Mouse (Mus musculus) embryo, embryonic 11 days (tissue): ENCODE measurements around the gene Cd163.
"Not testable (repeated sequence)": the region's sequence is repeated elsewhere in the genome, so short reads cannot be mapped to it uniquely, and the experiment has no call there.

ENCODE experiments used
- DNase-seq: peaks from one replicate; pipeline ENCODE4 v3.0.0-alpha.2; 2015

Gene Cd163

DNA sequence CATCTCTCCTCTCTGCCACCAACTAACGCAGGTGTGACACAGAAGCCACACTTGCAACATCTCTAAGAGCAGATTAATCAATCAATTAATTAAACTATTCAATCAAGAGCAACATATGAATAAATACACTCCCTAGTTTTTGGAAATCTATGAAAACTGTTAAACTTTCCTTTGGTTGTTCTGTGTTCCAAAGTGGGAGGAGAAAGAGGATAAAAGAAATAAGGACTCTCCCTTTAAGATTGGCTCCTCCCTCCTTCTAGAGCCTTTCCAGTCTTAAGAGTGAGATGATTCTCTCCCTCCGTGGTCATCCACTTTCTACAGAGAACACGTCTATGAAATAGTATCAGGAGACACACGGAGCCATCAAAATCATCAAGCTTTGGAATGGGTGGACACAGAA lies at the start of gene Cd163:
TSS of gene Cd163 (plus strand) at position 301 of the 400 bp plus-strand sequence.
- DNase-seq: no peak

DNA sequence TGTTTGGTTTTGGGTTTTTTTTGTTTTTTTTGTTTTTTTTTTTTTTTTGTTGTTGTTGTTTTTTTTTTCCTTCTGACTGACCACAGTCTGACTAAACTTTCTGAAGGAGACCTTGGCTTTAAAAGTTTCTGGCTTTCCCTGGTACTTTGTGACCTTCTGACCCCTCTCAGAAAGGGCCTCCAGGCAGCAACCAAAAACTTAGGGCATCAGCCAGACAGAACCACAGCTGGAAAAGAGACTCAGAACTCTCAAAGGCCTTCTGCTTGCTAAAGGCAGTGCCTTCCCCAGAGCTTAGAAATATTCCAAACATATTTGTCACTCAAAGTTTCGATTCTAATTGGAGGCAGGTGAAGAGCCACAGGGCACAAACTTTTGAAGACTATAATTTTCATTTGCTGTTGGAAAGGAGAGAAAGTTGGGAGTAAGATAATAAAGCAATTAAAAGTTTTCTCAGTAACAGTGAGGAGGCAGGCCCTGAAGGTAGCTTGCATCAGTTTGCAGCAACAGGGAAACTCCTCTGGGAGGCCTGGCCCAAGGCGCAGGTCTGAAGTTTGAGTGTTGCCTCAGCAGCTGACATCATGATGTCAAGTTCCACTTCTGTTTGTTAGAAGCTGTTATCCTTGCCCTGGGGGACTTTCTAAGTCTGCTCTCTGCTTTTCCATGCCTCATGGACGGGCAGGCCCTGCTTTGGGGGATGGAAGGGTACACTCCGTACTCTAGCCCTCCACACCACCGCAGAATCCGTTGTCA lies 48.6 kb upstream of the Cd163 start:
- DNase-seq: peak; percentile 26

- peak; percentile 86 for DNase-seq
Measured at GRCm38 (mm10) chr6:124260198-124260931, 44.1 kb upstream of the Cd163 start.

DNA sequence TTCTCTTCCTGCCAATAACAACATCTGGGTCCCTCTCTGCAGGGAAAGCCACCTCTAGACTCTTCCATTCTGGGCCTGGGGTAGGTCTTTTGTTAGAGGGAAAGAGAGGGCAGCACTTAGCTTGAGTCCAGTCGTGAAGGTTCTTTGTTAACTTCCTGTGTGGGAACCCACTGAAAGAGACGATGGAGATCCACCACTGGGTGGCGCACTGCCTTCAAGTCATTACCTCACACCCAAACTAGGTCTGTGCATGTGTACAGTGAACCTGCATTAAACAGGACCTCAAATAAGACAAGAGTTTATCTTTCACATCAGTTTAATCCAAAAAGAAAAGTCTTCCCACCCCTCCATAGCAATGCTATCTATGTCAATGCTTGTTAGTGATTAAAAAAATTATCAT lies 41.8 kb upstream of the Cd163 start:
- peak; percentile 81 for DNase-seq

GRCm38 (mm10) chr6:124273231-124273880 lies 31.1 kb upstream of the Cd163 start:
- DNase-seq: no peak

- no peak for DNase-seq
Measured at GRCm38 (mm10) chr6:124277641-124278040, 26.8 kb upstream of the Cd163 start.

DNA sequence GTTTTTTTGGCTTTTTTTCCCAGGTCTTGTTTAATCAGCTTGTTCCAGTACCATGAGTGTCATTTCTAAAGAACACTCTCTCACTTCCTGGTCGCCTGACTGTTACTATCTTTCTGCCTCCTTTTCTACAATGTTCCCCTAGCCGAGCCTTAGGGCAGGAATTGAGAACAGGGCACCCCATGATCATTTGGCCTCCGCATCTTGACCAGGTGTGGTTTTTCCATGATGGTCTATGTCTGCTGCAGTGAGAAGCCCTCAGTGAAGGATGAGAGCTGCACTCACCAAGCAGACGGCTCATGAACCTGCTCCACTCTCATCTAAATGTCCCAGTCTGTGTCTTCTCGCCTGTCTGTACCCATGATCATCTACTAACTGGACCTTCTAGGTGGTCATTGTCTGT lies 26.2 kb upstream of the Cd163 start:
- no peak for DNase-seq

- no peak for DNase-seq
Measured at GRCm38 (mm10) chr6:124282731-124283130, 21.7 kb upstream of the Cd163 start.

DNA sequence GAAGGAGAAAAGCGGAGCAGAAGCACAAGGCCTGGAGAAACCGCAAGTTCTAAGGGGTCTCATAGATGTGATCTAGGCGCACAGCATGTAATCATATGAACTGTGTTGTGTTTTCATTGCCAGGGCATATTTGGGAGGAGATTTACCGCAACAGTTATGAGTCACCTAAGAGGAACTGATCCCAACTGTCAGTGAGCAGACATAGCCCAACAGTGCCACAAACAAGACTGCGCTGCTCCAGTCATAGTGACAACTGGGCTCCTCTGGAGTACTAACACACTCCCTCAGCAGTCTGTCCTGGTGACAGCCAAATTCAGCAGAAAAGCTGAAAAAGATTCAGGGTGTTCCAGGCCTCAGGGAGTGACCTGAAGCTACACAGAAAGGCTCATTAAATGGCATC lies 7.1 kb upstream of the Cd163 start:
- not testable (repeated sequence) for DNase-seq

- DNase-seq: no peak
Measured at GRCm38 (mm10) chr6:124301447-124302192, 2.8 kb upstream of the Cd163 start.

- DNase-seq: no peak
Measured at GRCm38 (mm10) chr6:124308935-124309334, 4.5 kb downstream of the Cd163 start.

- DNase-seq: no peak
Measured at GRCm38 (mm10) chr6:124312292-124312691, 7.8 kb downstream of the Cd163 start.

GRCm38 (mm10) chr6:124320371-124320770 lies 15.9 kb downstream of the Cd163 start:
- DNase-seq: peak; percentile 3

DNA sequence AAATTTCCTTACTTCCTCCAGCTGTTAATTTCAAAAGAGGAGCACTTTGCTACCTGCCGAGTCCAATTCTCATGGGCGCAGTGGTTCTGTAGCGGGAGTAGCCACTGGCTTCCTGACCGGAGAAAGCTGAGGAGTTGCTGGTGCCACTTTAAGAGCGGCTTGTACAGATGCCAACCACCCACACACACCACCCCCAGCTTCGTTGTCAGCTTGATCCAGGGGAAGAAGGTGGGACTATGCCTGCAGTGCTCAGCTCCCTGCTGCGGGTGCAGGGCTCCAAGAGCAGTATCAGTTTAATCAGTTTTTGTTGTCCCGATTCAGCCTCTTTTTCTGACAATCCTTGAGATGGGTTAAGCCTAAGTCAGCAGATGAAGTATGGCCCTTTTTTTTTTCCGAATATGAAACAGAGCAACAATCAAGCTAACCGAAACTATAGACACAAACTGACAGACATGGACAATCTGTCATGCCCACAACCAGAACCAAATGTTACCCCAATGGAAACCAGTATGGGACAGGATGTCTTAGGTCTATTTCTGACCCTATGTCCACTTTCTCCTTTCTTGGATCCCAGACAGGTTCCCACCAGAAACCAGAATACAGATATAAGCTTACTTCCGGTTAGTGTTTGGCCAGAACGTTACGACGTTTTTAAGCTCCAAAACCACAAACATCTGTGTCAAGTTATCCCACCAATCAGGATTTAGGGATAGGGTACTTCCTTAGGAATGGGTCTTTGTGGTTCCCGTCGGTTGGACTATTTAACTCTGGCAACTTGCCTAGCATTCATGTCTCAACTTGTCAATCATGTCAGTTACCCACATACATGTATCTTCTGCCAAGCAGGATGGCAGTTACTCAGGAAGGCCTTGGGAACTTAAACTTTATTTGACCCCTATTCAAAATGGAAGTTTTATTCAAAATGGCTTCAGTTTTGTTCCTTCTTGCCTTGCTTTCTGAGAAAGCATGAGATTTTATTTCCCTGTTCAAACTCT lies 17.3 kb downstream of the Cd163 start:
- DNase-seq: no peak

DNA sequence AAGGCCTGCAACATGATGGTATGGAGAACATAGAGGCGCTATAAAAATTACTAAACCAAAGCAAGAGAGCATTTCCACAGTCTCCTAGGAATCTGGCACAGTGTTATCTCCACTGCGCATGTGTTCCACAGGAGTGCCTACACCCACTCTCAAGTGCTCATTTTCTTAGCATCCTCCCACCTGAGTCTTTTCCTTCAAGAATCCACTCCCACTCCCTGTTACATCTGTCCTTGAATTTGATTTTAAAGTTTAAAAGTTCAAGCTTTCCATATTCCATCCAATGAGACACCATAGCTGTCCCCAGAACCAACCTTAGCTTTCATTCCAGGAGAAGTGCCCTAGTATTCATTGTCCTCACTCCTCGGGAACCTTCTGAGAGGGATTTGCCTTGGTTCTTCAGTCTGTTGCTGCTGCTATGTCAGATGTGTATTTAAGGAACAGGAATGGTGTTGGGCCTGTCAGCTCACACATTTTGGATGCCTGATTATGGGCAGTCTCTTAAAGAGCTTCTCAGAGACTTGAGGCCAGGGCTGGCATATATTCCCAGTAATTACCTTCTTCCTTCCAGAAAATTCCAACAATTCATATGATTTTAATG lies 24.0 kb downstream of the Cd163 start:
- no peak for DNase-seq

DNA sequence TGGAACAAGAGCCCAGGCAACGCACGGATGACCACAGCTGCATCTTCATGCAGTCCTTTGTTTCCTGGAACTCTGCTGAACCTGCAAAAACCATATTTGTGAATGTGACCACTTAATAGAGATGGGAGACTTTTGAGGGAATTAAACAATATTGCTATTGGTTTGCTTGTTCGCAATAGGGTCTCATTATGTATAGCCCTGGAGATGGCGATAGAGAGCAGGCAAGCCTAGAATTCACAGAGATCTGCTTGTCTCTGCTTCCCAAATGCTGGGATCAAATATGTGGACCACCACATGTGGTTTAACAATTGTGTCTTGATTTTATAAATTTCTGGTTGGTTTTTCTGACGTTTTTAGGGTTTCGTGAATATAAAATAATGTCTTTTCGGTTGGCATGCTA lies 25.2 kb downstream of the Cd163 start:
- no peak for DNase-seq

DNA sequence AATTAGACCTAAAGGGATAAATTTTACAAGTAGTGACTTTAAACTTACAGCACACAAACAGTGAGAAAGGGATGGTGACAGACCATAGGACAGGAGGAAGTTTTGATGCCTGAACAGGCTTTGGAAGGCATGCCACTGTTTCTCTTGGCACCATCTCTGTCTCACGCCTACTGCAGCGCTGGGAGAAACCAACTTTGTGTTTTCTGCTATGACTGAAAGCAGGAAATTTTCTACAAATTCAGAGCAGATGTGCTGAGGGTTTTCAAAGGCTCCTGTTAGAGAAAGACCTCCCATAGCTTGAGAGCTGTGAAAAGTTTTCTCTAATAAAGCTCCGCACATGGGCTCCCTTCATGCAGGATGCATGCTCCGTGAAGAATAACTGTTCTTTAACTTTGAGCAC lies 40.6 kb downstream of the Cd163 start:
- peak; percentile 24 for DNase-seq

- DNase-seq: no peak
Measured at GRCm38 (mm10) chr6:124346613-124347012, 42.2 kb downstream of the Cd163 start.

DNA sequence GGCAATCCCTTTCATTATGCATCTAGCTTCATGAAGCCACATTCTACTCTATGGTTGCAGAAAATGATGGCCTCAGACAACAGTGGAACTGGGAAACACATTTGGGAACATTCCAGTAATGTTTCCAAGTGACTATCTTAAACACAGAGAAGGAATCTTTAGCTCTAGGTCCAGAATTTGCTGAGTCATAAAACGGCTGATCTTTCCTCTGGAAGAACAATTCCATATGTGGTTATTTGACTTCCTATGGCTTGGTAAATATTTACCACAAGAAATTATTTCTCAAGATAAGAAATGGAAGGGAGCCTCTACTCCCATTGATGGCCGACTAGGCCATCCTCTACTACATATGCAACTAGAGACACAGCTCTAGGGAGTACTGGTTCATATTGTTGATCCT lies 48.8 kb downstream of the Cd163 start:
- no peak for DNase-seq

- no peak for DNase-seq
Measured at GRCm38 (mm10) chr6:124358953-124359352, 54.5 kb downstream of the Cd163 start.

DNA sequence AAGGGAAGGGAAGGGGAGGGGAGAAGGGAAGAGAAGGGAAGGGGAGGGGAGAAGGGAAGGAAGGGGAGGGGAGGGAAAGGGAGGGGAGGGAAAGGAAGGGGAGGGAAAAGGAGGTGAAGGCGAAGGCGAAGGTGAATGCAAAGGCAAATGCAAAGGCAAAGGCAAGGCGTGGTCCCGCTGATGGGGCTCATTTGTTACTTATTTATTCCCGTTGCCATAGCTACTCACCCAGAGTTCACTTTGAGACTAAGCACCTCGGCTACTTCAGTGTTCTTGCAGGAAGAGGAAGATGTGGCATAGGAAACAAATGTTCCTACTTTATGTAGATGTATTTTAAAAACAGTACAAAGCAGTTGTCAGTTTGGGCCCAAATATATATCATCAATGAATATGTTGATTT lies 56.1 kb downstream of the Cd163 start:
- no peak for DNase-seq
